Mouse (Mus musculus): ENCODE measurements around the gene Lrrn1.

The Lrrn1 gene

DNA sequence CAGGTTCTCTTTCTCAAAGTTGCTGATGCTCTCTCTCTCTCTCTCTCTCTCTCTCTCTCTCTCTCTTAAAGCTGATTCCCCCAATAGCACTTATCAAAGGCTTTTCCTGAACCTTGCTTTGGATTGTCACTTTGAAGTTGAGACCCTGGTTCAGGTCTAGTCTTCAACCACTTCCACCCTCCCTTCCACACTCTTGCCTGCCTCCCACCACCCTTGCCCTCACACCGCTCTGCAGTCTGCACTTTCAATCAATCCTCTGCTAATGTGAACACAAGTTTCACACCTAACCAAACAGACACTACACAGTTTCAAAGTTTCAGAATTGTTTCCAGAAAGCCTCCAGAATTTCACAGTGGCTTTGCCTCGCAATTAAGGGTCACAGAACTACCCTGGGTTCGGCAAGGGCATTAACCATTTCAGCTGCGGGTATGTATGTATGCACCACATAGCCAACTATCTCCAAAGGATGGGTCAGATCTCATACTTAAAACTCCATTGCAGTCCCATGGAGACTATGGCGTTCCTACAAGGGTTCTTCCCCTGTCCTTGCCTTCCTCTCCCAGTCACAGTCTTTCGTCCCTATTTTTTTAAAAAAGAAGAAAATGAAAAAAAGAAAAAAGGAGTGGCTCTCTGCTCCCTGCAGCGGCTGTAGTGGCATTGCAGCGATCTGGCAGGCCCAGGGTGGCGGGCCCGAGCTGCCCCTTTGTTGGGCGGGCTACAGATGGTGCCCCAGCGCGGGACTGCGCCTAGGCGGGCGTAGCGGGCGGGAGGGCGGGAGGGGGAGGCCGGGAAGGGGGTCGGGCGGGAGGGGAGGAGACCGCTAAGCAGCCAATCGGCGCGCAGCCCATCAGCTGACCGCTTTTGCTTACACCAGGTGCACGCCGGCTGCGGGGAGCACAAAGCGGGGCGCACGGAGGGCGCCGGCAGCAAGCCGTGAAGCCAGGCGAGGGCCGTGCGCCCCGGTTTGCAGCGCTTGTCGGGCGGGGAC is at the start of gene Lrrn1:
TSS of gene Lrrn1 (plus strand) at position 892 of the 988 bp plus-strand sequence.
- peak in 1 of 2 experiments; percentile 10 for DNase-seq (ENCODE audit: low spot score in 2 of 2)

DNA sequence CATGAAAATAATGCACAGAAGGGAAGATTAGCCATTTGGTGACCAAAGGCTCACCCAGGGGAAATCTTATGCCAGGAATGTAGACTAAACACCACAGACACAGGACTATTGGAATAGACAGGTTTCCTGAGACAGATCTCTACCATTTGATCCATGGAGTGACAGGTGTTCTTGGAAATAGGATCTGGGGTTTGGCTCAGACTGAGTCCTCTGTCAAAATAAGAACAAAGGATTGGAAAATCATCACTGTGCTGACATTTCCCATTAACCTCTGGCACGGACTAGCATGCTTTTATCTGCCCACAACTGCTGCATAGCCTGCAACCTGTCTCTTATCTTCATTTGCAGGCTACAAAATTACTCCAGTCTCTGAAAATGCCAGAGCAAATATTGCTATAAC is 35.1 kb upstream of the Lrrn1 start:
- DNase-seq (ENCODE audit: low spot score in 2 of 2): no peak

DNA sequence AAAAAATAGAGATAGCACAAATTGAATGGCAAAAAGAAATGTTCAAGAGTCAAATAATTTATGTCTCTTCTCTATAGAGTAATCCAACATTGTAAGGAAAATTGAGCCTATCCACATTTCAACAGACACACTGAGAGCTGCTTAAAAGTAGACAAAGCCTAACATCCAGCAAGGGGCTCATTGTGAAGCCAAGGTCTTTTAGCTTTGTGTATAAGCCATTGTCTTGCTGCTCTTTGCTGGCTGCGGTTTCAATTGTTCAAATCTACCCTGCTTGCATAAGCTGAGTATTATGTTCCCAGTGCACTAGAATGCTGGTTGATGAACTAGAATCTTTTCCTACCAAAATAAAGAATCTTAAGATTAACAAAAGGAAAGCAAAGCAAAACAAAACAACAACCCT is 33.7 kb upstream of the Lrrn1 start:
- no peak for DNase-seq (ENCODE audit: low spot score in 2 of 2)

DNA sequence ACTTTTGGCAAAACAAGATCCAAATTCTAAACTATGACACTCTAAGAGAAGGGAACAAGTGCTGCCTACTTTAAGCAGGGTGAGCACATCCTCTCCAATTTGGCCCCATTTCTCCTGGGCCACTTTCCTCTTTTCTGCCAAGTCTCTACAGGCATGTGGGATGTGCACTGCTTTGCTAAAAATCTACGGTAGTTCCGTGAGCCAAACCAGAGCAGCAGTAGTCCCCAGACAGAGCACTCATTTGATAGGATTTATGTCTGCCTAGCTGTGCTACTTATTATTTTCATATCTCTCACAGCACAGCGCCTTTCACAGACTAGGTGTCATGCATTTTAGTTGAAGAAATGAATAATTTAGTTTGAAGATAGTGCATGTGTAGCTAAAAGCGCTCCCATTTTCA is 15.9 kb upstream of the Lrrn1 start:
- no peak for DNase-seq (ENCODE audit: low spot score in 2 of 2)

- no peak for DNase-seq (ENCODE audit: low spot score in 2 of 2)
Observed at GRCm38 (mm10) chr6:107523953-107524352, 5.6 kb upstream of the Lrrn1 start.

GRCm38 (mm10) chr6:107529911-107530431 is 403 bp downstream of the Lrrn1 start:
- DNase-seq (ENCODE audit: low spot score in 2 of 2): no peak

DNA sequence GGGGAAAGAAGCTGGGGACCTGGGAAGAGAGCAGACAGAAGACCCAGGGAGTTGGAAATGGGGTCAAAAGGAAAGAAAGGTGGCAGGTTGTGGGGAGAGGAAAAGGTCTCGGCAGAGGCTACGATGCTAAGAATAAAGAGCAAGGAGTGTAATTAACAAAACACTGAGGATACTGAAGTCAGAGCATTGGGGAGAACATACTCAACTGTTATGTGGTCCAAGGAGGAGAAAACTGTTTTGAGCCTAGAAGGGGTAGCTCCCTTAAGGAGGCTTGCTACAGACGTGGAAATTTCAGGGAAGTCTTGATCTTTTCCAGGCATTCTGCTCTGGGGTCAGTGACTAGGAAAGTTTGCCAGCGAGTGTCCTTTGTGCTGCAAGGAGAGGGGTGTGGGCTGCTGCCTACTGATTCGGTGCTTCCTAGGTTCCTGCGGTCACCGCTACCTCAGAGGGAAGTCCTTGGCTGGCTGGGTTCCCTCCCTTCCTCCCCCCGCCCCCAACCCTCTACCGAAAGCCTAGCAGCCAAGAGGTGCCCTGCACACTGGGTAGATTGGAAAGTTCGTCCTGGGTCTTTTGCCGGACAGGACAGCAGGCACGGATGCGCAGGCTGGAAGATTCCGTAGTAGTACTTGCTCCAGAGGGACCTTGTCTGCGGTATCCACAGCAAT is 1.2 kb downstream of the Lrrn1 start:
- no peak for DNase-seq (ENCODE audit: low spot score in 2 of 2)

DNA sequence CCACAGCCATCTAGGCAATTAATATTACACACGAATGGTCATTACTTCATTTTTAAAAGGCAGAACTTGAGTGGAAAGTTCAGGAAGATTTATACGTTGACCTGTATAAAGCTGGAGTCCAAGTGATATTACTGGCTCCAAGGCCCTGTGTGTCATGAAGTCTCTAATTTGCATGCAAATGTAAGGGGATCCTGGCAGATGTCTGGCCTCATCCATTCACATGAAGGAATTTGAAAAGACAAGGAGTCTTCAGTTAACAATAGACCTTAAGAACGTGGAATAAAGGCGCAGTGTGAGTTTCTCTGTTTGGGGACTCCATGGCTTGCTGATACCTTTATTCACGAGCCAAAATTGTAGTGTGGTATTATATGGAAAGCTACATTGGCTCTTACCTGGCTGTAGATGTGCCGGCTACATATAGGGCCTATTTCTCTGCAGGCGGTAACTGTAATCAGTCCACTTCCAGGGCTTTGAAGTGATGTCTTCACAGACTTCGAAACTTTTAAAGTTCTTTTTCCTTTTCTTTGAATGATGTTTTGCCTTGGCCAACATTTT is 2.0 kb downstream of the Lrrn1 start:
- no peak for DNase-seq (ENCODE audit: low spot score in 2 of 2)

DNA sequence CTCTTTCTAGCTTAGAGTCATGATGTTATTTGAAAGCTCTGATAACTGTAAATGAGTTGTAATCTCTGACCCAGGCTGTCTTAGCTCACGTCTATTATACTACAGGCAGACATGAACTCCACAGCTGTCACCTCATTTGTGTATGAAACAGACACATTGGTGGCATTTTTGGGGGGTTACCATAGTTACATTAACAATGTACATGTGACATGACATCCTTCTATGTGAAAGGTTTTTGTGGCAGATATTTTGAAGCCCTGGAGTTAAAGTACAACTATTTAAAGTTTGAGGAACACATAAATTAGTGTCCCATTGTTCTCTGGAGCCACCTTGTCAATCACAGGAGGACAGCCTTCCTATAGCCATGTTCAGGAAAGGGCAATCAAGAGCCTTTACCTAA is 5.0 kb downstream of the Lrrn1 start:
- DNase-seq (ENCODE audit: low spot score in 2 of 2): no peak

DNA sequence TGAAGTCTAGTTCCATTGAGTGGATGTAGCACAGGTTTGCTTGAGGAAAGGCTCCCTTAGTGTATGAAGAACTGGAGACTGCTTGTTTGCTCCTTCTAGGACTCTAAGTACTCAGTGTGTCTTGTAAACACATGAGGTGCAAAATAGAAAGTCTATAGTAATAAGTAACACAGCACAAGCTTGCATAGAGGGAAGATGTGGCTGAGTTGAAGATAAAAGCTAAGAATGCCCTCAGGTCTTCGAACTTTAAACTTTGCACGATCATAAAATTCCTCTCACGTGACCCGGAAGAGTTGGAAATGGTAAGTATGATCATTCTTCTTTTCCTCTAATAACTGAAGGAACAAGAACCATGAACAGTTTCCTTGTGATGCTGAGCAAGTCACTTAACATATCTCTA is 7.1 kb downstream of the Lrrn1 start:
- no peak for DNase-seq (ENCODE audit: low spot score in 2 of 2)

DNA sequence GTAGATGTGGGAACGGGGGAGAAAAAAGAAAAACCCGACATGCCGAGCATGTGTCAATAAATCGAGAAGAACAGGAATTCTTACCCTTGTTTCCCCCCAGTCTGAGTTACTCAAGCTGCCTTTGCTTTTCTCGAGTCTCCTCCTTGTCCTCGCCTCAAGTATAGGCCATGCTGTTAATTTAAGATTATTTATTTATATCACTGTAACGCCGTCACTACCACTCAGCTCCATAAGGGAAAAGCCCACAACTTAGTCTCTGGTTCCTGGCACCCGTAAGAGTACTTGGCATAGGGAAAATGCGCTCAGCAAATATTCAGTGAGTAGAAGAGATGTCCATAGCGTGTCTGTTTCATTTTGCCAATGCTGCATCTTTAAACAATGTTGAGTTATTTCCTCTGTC is 11.7 kb downstream of the Lrrn1 start:
- no peak for DNase-seq (ENCODE audit: low spot score in 2 of 2)

- no peak for DNase-seq (ENCODE audit: low spot score in 2 of 2)
Observed at GRCm38 (mm10) chr6:107541918-107542317, 12.3 kb downstream of the Lrrn1 start.

DNA sequence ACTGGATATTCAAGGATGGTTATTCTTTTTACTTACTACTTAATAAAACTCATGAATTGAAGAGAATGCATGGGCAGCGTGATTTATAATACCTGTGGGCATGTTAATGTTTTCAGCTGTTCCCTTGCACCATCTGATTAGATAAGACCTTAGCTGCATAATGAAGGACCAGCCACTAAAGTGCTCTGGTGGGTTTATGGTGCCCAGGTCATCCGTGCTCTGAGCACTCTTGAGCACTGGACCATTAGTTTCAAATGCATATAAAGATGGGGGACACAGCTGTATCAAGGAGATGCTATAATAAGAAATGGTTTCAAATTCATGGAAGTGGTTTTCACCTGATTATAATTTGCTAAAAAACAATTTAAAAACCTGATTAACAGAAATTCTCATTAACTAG is 16.7 kb downstream of the Lrrn1 start:
- DNase-seq (ENCODE audit: low spot score in 2 of 2): no peak

DNA sequence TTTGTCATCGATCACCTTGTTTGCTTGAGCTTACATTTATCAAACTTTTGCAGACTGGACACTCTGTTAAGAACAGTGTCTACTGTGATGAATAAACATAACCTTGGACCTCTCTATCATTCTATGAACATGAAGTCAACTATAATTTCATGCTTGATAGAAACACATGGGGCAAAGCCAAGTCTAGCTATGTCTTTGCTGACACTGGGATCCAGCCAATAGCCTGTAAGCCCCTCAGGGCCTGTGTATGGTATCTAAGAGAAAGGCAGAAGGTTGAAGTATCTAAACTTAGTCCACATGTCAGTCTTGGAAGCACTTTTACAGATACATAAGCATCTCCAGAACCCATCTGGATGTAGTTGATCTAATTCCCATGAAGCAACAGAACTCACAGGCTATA is 22.9 kb downstream of the Lrrn1 start:
- no peak for DNase-seq (ENCODE audit: low spot score in 2 of 2)

GRCm38 (mm10) chr6:107555364-107555763 is 25.8 kb downstream of the Lrrn1 start:
- DNase-seq (ENCODE audit: low spot score in 2 of 2): no peak

- no peak for DNase-seq (ENCODE audit: low spot score in 2 of 2)
Observed at GRCm38 (mm10) chr6:107556996-107557395, 27.4 kb downstream of the Lrrn1 start.

DNA sequence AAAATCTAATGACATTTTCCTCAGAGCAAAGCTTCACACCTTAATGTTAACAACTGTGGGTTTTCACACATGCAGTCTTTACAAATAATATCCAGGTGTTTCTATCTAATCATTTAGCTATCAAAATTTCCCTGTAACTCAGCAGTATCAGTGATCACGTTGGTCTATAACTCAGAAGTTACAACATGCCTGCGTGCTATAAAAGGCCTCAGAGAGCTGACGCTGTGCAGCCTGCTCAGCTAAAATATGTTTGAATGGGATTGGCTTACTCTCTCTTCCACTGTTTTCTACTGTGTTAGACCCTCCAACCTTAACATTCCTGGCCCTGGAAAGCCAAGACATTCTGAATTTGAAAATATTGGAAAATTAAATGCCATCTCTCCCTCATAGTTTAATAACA is 28.2 kb downstream of the Lrrn1 start:
- no peak for DNase-seq (ENCODE audit: low spot score in 2 of 2)

DNA sequence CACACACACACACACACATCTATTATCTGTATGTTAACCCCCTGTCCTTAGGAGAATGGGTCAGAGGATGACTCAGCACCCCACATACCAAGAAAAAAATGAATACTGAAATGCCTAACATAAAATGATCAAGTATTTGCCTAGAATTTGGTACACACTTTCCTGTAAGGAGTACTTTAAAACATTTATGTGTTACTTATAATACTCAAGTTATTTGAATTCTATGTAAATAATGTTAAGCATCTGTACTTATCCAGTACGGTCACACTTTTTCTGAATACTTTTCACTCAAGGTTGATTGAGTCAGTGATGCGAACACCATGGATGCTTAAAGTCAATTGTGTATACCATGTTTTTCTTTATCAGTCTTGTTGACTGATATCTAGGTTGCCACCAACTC is 32.7 kb downstream of the Lrrn1 start:
- DNase-seq (ENCODE audit: low spot score in 2 of 2): no peak

DNA sequence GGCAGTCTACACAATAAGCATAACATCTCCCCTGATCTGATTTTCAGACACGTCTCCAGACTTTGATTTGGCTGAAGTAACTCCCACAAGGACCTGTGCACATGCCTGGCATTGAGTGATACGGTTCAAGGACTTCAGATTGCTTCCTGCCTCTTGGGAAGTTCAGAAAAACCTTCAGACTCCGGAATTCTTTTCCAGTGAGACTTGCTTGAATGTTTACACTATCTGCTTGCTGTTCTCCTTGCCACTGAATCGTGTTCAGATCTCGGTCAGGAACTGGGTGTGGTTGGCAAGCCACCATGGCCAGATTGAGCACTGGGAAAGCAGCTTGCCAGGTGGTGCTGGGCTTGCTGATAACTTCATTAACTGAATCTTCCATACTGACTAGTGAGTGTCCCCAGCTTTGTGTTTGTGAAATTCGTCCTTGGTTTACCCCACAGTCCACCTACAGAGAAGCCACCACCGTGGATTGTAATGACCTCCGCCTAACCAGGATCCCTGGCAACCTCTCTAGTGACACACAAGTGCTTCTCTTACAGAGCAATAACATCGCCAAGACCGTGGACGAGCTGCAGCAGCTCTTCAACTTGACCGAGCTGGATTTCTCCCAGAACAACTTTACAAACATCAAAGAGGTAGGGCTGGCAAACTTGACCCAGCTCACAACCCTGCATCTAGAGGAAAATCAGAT is 37.5 kb downstream of the Lrrn1 start:
- DNase-seq (ENCODE audit: low spot score in 2 of 2): no peak

DNA sequence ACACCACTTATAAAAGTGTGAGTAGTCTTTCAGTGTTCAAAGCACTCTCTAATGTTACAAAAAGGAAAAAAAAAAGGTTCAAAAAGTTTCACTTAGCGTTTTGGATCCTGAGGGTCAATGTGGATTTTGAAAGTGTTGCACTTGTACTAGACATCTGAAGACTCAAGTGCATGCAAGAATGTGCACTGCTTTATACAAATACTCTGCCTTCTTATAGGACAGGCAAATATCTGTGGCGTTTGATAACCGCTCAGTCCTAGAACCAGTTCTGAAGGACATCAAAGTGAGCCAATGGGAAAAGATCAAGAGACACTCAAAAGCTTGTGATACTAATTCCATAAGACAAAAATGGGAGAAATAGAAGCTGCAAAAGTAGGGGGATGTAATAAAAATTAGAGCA is 45.0 kb downstream of the Lrrn1 start:
- DNase-seq (ENCODE audit: low spot score in 2 of 2): no peak

GRCm38 (mm10) chr6:107575405-107575804 is 45.8 kb downstream of the Lrrn1 start:
- no peak for DNase-seq (ENCODE audit: low spot score in 2 of 2)

- DNase-seq (ENCODE audit: low spot score in 2 of 2): no peak
Observed at GRCm38 (mm10) chr6:107577309-107577708, 47.7 kb downstream of the Lrrn1 start.

Measured in spleen, postnatal 10 days (tissue).